Mouse (Mus musculus): Measurements from ENCODE around the gene Lgi2.

The Lgi2 gene

DNA sequence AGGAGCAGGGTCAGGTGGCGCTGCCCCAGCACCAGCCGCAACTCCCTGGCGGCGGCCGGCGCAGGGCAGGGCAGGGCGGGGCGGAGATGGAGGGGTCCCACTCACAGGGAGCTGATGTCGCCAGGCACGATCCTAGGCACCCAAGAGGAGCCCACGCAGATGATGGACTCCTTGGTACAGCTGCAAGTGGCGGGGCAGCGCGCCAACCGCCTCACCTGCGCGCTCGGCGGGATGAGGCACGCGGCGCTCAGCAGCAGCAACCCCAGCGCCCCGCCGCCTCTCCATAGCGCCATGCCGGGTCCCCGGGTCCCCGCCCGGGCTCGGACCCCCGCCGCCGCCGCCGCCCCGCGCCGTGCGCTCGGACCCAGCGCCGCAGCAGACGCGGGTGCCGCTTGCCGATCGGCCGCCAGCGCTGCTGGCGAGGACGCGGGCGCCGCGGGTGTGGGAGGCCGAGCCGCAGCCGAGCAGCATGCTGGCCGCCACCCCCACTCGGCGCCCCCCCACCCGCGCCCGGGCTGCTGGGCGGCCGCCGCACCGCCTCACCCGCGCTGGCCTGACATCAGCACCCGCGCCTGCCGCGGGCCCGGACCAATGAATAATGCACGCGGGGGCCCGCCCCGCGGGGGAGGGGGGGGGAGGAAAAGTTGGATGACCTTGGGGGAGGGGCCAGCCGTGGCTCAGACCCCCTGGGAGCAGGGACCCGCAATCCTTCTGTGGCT lies at the start of gene Lgi2:
Gene Lgi2 (minus strand): TSS at position 650 of the 719 bp plus-strand sequence.
- DNase-seq (ENCODE audit: low spot score): no peak

DNA sequence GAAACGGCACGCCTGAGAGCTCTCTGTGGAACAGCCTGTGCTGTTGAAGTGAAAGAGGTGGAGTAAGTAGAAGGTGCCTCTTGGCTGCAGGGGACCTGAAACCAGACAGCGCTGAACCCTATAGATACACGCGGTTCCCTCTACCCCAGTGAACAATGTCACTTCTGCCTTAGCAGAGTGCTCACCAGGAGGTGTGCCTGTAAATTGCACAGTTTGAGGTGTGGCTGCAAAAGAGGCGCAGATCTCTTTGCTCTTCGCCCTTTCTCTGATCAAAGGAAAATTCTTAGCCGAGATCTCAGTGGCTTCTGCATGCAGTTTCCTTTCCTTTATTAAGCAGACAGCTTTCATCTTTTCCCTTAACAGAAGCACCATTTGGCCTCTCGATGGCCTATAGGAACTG lies 49.2 kb upstream of the Lgi2 start:
- DNase-seq (ENCODE audit: low spot score): no peak

DNA sequence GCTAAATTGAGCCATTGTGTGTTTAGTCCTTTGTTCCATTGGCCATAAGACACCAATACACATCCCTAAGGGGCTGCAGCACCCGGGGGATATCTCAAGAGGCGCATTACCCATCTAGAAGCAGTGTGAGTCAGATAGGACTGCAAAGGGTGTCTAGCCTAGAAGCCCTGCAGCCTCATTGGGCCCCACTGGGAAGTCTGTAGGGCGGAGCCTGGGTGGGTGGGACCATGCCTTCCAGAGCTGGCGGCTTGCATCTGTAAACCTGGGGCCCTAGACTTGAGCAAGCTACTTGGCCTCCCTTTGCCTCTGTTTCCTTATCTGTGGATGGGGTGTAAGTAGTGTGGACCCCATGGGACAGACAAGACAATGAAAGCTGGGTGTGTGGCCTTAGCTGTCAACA lies 48.4 kb upstream of the Lgi2 start:
- no peak for DNase-seq (ENCODE audit: low spot score)

DNA sequence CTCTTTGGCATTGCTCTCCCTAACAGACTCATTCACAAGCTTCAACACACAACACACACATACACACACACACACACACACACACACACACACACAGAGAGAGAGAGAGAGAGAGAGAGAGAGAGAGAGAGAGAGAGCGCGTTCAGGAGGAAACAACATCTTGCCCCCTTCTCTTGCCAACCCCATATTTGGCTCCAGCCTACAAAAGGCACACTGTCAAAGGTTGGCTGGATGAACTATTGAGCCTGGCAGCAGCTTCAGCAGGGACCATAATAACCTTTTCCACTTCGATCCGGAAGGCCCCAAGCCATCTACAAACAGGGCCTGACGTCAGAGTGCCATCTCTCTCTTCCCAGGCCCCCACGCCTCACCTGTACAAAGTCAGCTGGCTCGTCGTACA lies 46.5 kb upstream of the Lgi2 start:
- DNase-seq (ENCODE audit: low spot score): no peak

DNA sequence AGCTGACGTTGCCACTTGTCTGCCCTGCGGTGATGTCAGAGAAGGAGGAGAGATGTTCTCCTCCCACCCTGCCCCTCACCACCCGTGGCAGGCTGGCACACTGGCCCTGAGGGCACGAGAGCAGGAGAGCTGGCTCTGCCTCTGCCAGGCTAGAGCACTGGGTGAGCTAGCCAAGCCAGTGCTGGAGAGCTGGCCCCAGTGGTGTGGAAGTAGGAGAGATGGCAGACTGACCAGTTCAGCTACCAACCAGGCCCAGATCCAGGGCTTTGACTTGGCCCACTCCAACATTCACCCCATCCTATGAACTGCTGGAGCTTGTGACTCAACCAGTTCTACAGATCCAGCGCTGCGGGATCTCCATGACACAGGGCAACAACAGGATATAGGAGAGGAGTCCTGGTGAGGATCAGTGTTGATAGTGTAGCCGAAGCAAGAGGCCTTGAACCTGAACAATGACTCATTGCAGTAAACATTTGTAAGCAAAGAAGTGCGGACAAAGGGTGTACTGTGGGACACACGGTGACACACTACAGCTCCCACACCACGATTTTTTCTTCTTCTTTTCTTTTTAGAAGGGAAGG lies 45.1 kb upstream of the Lgi2 start:
- DNase-seq (ENCODE audit: low spot score): no peak

DNA sequence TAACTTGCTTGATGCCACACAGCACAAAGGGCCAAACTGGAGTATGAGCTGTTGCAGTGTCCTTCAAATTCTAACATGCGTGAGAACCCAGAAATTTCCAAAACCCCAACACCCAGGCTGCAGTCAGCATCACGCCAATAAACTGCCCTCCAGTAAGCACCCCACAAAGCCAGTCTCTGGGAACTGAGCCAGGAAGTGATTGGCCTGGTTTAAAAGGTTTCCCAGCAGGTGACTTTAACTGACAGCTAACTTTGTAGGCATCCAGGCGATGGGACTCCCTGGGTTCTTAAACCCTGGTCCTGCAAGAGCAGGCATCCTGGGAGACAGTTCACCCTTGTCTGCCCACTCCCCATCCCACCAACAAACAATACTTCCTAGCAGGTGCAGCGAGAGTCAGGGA lies 44.0 kb upstream of the Lgi2 start:
- DNase-seq (ENCODE audit: low spot score): no peak

DNA sequence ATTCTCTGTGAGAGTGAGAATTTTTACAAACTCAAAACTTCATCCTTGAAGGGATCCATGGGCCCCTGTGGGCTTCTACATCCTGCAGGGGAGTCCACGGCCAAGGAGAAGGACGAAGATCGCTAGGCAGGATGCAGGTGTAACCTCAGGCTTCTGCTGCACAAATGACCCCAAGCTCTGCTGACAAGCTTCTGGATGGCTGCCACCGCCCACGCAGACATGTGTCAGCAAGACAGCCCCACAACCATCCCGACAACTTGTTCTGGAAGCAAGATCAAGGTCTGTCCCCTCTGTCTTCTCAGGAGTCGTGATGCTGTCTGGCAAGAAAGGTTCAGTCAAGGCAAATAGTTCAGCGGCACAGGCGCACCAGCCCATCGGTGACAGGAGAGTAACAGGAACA lies 43.4 kb upstream of the Lgi2 start:
- no peak for DNase-seq (ENCODE audit: low spot score)

DNA sequence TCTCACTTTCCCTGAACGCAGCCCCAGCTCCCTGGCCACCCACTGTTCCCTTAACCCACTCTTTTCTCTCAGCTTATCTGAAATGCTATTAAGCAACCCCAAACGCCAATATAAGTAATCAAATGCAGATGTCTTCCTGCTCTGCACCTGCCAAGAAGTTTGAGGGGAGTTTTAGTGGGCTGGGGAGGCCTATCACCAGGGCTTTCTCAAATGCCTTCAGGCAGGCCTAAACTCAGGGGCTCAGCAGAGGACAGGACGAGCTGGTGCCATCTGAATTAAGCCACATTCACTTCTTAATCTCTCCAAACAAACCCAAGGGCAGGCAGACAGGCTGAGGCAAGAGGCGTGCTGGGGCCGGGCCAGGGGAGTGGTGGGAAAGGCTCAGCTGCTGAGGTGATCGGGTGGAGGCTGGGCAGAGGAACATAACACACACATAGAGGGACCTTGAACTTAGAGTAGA lies 38.4 kb upstream of the Lgi2 start:
- DNase-seq (ENCODE audit: low spot score): no peak

DNA sequence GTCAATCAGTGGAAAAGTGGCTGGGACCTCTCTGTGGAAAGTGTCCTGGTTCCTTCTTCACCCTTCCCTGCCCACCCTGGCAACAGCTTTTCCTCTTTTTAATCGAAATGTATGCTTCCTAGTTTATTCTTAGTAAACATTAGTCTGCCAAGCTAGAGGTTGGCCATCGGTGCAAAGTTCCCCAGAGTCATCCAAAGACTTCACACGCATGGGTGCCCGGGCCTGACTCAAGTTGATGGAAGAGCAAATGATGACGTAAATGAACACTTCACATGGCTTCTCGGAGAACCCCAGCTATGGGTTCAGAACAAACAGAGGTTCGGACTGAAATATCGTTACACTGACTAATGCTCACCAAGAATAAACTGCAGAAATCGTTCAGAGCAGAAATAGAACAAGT lies 24.4 kb upstream of the Lgi2 start:
- DNase-seq (ENCODE audit: low spot score): no peak

DNA sequence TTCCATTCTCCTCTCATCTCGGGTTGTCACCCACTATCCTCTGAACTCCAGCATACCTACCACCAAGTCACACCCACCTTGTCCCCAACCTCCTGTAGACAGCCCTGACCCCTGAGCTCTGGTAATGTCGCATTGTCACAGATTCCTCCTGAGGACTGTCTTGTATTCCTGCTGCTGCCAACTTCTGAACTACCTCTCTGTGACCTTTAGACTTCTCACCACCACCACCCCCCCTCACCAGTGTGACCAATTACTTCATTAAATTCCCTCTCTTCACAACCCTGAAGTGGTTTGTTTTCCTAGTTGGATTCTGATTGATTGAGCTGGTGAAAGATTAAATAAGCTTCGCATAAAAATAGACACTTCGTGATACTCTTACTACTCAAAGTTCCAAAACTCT lies 22.4 kb upstream of the Lgi2 start:
- no peak for DNase-seq (ENCODE audit: low spot score)

DNA sequence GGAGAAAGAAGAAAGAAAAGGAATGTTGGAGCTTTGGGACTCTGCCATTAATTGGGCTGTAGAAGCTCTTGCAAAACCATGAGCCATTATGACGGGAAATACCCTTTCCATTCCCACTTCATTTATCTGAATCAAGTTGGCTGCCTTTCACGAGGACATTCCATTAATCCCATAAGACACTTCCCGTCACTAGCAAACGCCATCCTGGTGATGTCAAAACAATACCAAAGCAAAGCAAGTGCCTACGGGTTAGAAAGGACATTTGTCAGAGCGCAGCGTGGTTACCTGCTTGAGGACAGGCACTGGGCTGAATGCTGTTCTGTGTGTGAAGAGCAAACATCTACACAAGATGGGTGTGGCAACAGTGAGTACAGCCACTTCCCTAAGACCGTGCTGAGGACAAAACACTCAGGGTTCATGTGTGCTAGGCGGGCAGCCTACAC lies 21.1 kb upstream of the Lgi2 start:
- DNase-seq (ENCODE audit: low spot score): no peak

DNA sequence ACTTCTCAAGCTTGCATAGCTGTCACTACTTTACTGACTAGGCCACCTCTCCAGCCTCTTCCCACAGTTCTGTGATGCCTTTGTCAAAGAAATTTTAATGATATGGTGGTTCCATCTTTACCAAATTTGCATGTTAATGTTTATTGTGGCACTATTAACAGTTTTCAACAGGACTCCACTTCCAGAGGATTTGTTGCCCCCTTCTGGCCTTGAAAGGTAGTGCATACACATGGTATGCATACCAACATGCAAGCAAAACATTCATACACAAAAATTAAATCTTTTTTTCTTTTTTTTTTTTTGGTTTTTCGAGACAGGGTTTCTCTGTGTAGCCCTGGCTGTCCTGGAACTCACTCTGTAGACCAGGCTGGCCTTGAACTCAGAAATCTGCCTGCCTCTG lies 6.3 kb upstream of the Lgi2 start:
- DNase-seq (ENCODE audit: low spot score): no peak

DNA sequence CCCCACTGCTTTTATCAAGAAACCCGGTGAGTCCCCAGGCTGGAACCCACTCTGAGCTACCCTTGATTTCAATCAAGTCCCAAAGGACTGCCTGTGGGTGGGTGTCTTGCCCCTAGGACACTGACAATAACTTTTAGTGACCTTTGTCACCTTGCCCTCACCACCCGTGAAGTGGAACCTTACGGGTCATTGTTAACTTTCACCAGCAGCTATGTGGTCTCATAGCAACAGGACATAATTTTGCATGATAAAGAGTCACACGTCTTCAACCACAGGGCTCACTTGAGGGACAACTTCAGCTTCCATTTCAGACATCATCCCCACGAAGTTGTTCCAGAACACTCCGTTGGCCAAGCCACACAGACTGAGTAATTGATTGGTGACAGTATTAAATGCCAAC lies 4.5 kb upstream of the Lgi2 start:
- no peak for DNase-seq (ENCODE audit: low spot score)

DNA sequence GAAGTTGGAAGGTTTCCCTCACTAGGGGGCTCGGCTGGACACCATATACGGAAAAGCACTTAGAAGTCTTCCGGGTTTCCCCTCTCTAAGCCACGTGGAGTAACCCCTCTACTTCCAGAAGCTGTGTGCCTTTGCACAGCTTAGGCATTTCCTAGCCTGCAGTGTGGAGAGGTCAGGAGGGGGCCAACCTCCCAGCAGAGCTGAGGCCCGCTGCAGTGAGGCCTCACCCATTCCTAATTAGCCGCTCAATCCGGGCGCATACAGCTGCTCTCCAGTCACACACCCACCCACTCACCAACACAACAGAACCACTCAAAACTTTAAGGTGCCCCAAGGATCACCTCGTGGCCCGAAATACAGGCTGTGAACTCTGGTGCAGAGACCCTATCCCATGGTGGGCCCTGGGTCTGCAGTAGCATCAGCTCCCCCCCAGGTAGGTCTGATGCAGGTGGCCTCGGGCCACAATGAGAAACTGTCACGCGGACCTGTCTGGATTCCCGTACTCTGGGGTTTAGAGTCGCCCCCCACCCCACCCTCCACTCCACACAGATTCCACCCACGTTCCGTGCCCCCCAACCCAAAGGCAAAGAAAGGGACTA lies 949 bp downstream of the Lgi2 start:
- DNase-seq (ENCODE audit: low spot score): no peak

DNA sequence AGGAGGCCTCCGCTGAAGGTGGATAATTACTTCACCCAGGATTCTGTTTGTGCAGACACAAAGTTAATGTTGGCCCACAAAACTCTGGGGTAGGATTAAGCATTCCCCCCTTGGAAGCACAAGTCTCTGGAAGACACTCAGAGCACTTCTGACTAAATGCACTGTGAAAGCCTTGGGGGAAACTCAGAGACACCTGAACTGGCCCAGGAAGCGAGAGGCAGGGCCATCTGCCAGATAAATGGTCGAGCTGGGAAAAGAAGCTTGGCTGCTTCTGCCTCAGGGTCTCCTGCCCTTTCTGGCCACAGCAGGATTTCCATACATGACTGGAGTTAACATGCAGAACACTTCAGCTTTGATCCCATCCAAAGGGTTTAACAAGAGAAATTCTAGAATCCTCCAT lies 1.9 kb downstream of the Lgi2 start:
- no peak for DNase-seq (ENCODE audit: low spot score)

DNA sequence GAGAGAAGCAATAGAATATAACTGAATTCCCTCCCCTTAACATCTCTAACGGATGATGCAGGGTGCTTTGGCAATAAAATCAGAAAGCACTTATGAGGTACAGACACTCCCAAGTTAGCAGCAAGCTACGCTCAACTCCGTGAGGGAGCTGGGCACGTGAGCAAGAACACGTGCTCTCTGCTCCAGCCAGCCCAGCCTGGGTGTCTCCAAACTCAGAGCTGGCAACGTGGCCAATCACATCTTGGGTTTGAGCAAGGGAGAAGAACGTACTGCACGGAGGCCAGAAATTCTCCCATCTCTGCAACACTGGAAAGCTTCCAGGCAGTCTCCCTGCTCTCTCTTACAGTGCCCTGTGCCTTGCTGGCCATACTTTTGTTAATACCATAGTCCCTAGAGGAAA lies 6.0 kb downstream of the Lgi2 start:
- DNase-seq (ENCODE audit: low spot score): no peak

DNA sequence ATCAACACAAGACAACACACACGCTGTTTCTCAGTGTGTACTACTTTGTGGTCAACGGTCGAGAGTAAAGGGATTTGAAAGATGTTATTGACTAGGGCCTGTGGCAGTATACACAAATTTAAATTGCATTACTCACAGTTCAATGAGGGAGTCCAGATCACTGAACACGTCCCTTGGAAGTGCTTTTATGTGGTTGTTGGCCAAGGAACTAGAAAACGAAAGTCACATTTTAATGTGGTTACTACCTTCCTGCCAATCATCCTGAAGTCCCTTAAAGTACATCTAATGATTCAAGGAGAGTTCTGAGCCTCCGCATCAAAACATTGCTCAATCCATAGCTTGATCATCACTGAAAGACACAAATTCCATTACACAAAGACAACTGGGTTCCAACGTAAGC lies 10.7 kb downstream of the Lgi2 start:
- no peak for DNase-seq (ENCODE audit: low spot score)

DNA sequence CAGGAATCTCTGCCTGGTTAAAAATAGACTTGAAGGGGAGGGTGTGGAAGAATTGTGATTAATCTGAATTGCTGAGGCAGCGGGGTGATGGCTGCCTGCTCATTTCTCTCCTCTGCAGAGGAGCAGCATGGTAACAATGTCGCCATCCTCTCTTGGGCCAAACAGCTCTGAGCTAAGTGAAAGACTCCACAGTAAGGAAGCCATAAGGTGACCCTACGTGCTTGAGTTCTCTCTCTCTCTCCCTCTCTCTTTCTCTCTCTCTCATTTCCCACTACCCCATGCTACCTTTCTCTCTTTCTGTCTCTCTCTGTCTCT lies 15.0 kb downstream of the Lgi2 start:
- no peak for DNase-seq (ENCODE audit: low spot score)

DNA sequence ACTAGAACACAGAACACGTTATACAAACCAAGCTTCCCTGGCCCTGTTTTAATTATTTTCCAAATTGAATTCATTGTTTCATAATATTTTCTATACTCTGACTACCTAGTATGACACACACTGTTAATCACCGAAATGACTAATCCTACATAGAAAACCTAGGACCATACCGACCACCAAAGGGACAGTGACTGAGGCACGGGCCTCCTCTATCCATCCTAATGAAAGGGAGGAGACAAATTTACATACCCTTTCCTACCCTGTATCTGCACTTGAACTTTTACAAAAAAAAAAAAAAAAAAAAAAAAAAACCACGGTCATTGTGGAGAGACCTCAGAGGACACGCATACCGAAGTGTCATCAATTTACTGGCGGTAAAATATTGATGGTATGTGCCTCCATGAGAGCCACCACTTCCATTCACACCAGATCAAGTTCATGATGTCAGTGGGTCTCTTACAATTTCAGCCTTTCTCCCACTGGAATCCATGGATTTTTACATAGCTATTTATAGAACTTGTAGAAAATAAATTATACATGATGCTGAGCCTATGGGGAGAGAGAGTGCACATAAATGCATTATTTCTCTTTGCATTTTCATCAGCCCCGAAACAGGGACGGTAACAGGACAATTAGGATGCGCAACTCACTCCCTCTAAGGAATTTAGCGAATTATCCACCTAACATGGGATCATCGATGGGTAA lies 15.5 kb downstream of the Lgi2 start:
- no peak for DNase-seq (ENCODE audit: low spot score)

DNA sequence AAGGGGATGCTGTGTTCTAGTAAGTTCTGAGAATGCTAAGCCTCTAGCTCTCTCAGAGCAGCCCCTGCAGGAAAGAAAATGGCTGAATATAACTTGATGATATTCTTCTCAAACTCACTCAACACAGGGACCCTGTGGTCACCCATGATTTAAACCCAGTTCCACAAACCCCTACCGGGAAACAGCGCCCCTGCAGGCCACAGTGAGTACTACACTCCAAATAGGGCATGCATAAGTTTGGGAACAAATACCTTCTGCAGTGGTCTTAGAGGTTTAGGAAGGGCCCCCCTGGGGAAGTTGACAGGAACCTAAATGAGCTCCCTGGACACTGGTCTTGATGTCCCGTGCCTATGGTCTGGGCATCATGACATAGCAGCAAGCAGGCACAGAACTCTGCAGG lies 19.3 kb downstream of the Lgi2 start:
- DNase-seq (ENCODE audit: low spot score): no peak

DNA sequence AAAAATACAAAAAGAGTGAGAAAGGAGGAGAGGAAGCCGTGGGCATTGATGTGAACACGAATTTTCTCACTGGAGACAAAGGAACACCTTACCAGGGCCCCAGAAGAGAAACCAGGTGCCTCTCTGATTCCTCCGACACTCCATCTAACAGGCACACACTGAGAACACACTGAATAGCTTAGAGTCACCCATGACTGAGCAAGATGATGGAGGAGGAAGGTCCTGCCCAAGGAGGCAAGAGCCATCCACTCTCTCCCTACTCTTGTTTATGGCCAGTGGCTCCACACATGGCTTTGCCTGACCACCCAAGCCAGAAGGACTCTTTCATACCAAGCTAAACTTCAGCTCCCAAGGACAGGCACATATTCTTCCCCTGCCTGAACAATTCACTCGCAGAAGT lies 22.5 kb downstream of the Lgi2 start:
- DNase-seq (ENCODE audit: low spot score): no peak

DNA sequence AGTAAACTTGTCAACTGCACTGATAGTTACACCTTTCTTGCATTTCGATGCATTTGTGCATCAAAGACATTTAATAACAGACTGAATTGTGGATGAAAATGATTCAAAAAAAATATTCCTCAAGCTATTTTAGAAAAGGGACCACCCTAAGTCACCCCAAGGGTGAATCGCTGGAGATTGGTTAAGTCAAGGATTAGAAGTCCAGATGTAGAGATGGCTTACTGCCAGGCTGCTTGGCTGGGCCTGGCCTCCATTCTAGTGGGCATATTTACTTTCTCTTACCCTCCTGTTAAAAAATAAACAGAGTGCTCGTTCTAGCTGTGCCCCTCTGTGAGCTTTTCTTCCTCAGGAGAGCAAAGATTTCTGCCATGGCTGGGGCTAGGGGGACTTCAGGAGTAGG lies 26.1 kb downstream of the Lgi2 start:
- no peak for DNase-seq (ENCODE audit: low spot score)

DNA sequence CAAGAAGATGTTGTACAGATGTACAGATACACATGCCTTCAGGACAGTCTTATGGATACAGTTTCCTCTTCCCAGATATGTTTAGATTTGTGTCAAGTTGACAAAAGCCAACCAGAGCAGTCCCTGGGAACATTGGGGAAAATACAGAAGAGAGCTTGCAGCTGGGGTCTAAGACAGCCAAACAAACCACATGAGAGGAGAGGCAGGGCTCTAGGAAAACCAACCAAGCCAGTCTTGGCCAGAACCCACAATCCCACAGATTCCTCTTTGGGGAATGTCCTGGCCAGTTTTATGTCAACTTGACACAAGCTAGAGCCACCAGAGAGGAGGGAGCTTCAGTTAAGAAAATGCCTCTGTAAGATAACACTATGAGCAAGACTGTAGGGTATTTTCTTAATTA lies 26.8 kb downstream of the Lgi2 start:
- DNase-seq (ENCODE audit: low spot score): no peak

Data from ovary, postnatal 10 days (tissue).